Mouse (Mus musculus) erythroblast, adult 5-6 weeks (primary cell): Measurements from ENCODE around the gene Spindoc. TPM values are rescaled to one million over a fixed set of nuclear protein-coding genes. Genes with fewer than 3 reads are reported as not detected.
"Not testable (repeated sequence)": the region's sequence is repeated elsewhere in the genome, so short reads cannot be mapped to it uniquely, and the experiment has no call there.

Experiments
- ATAC-seq: replicated peaks from 2 replicates; pipeline ENCODE4 v1.8.0; 2016; ENCODE audit warnings: moderate number of reproducible peaks, mild to moderate bottlenecking, moderate TSS enrichment, inconsistent platforms; ENCODE audit not compliant: poor library complexity, low FRiP score, severe bottlenecking
- total RNA-seq, 2 experiments: library from RNA; stranded (forward) in 1 of 2; stranded (reverse) in 1 of 2; fragments of 150-400 nt in 1 of 2; fragments of 200-764, 138-1000 nt in 1 of 2; gene quantifications; 2 replicates each; pipeline versions ENCODE4 v1.2.3 to v1.2.4; 2015 to 2017; ENCODE audit warnings: low replicate concordance in 2 of 2

The Spindoc gene
- total RNA-seq, 2 experiments from 2014 or later = 0.09 to 7.5 TPM

DNA sequence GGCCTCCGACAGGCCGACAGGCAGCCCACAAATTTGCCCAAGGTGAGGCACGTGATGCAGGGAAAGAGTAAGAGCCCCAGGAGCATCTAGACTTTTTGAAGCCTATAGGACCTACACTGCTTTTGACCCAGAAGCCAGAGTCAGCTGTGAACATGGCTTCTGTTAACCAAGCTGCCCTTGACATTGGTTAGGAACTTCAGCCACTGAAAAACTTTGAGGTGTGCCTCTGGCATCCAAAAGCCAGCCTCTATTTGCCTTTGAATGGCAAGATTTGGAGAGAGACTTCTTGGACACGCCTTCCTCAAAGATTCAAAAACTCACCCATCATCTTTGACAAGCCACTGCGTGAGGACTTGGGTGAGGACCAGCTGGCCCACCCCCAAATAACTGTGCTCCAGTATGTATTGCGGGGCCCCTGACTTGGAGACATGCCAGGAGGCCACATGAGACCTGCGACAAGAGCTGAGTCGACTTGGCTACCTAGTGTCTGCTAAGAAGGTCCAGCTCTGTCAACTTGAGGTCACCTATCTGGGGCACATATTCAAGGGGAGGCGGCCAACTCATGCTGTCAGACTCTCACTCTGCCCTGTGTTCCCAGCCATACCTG is 21.9 kb upstream of the Spindoc start:
- ATAC-seq = no peak

DNA sequence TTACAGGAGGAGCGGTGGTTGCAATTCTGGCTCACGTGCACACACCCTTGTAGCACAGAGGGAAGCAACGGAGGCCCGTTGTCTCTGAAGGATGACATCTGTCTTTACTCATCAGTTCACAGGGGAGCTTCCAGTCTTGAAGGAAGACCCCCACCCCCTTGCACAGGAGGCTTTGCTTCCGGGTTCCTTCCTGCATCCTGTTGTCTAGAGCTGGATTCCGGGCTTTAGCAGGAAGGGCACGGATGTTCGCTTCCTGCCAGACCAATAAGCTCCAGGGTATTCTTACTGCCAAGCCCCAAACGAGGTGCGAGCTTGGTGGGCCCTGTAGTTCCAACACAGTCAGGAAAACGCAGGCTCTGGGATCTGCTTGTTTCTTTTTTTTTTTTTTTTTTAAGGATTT is 17.8 kb upstream of the Spindoc start:
- ATAC-seq = no peak

DNA sequence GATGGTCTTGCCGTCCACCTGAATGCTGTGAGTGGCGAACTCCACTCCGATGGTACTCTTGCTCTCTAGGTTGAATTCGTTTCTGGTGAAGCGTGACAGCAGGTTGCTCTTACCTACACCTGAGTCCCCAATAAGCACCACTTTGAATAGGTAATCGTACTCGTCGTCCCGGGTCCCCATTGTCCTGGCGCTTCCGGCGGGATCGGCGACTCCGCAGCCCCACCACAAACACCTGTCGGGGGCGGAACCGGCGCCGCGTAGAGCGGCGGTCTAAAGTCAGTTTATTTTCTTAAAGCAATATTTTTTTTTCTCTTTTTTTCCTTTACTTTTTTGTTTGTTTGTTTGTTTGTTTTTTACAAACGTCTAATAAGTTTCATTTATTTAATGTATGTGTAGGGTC is 16.1 kb upstream of the Spindoc start:
- peak; percentile 66 for ATAC-seq

DNA sequence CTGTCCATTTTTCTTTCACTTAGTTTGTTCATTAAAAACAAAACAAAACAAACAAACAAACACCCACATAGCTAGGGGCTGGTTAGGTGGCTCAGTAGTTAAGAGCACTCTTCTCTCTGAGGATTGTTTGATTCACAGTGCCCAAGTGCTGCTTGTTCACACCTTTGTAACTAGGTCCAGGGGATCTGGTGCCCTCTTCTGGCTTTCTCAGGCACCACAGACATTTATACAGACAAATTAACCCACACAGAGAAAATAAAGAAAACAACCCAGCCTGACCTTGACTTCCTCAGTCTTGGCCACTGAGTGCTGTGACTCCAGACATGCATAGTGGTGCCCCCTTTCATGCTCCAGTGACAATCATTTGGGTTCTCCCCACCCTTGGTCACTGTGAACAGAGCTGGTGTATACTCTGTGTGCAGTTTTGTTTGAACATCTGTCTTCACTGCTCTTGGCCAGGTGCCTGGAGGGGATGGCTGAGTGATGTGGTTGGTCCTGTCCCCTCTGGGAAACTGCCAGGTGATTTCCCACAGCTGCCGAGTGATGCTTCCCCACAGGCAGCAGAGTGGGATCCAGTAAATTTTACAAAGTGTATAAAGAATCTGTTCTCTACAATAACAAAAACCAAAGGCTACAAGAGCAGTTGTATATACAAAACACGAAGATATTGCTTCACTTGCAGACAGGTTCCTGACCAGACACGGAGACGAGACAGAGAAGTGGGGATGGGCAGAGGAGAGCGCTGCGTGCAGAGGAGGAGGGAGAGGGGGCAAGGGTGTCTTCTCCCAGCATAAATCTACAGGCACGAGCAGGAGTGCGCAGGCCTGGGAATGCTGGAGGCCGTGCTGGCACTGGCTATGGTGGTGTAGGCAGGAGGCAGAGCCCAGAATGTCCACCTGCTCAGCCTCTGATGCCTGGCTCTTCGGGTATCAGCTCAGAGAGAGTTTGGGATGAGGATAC is 14.4 kb upstream of the Spindoc start:
- ATAC-seq = 0 out of 2 replicates have a peak, but pooled peaks have one; percentile 45

DNA sequence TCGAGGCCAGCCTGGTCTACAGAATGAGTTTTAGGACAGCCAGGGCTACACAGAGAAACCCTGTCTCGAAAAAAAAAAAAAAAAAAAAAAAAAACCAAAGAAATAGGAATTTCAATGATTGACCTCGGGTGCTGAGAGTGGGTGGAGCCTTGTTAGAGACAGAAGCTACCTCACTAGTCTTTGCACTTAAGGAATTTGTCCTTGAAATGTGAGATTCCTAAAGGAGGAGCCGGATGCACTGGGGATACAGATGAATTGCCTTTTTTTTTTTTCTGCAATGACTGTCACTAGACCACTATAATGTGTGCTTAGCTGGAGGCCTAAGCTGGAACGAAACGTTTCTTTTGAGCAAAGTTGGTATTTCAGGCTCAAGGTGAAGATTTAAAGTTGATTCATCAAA is 5.7 kb upstream of the Spindoc start:
- ATAC-seq = no peak

DNA sequence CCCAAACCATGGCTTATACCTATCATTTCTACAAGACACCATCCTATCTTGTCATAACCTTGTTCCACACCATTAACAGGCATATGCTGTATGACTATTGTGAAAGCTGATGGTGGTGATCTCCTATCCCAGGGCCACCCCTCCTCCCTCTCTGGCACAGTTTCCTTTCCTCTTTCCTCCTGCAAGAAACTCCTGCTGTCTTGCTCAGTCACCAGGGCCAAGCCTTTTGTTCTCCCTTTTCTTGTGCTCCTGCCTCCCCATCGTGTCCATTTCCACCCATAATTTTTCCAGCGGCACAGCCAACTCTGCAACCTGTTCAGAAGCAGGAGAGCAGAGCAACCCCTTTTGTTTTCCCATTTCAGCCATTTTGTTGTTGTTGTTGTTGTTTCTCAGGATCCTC is 3.2 kb upstream of the Spindoc start:
- no peak for ATAC-seq

DNA sequence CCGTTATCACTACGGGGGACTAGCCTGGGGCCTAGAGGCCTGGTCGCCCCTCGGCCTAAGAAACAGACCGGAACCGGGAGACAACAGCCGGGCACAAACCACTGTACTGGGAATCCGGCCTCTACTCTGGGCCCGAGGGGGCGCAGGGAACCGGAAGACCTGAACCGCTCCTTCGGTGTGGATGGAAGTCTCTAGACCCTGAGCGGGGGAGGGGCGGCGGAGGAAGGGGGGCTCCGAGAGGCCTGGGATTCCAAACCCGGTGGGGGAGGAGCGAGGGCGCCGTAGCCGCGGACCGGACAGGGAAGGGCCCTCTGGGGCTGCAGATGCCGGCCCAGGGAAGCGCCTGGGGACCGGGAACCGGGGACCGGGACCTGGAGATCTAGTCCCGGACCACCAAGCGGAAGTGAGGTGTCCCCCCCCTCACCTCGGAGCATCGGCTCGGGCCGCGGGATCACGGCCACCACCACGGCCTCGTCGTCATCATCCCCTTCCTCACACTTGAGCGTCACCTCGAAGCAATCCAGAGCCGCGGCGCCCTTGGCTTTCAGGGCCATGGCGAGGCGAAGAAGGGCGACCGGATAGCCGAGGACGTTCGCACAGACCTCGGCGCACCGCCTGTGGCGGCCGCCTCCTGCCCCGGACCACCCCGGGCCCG is 419 bp downstream of the Spindoc start:
- peak; percentile 51 for ATAC-seq

DNA sequence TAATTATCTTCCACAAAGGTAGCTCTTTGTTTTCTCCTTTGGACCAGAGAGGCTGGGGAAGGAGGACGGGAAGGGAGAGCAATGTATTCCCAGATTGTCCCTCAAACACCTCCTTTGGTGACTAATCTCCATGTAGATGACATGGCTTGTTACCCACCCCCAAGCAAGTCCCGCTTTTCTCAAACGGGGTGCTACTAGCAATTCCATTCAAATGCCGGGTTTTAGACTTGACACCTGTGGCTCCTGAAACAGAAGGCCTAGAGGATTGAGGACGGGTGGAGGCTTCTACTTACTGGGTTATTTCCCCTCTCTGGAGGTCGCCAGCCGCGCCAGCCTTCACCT is 917 bp downstream of the Spindoc start:
- no peak for ATAC-seq

DNA sequence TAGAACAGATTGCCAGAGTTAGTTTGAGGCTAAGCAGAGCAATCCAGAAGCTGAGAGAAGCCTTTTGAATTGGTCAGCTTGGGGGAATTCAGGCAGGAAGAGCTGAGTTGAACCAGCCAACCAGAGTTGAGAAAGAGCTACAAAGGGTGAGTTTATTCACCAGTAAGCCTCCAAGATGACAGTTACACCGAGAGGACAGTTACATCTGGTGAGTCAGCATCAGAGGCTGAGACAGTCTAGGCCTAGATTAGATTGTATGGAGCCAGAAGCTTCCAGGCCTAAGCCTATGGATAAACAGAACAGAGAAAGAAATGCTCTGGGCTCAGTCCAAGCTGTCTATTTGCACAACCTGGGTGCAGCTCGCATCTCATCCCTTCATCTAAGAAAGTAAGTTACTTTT is 5.2 kb downstream of the Spindoc start:
- no peak for ATAC-seq

DNA sequence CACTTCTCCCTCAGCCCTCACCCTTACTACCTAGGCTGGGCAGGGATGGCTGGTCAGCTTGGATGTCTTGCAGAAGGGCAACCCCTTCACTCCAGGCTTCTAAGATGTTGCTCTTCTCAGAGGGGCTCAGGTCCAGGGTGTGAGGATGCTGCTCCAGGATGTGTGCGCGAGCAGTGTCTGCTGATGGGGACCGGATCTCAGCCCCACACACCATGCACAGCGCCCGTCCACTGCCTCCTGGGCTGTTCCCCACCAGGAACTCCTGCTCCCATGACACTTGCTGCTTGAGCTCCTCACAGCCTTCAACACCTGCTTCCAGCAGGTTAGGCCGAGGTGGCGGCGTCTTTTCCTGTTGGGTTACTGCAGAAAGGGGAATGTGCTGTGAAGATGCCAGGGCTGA is 8.3 kb downstream of the Spindoc start:
- 0 out of 2 replicates have a peak, but pooled peaks have one; percentile 23 for ATAC-seq

DNA sequence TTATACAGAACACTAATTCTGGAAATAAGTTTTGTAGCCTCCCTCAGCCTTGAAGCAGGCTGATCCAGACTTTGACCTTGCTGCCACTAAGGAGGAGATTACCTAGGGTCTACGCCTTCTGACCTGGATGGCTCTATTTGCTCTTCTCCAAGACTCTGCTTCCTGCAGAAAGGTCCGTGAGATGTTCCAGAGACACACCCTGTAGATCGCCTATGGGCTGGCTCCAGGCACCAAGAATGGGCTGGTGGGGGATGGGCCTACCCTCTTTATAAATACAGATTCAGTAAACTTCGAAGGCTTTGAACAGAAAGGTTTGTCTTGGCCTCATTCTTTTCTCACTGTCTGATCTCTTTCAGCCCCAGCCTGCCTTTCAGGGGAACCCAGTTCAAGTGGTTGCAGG is 13.3 kb downstream of the Spindoc start:
- not testable (repeated sequence) for ATAC-seq

DNA sequence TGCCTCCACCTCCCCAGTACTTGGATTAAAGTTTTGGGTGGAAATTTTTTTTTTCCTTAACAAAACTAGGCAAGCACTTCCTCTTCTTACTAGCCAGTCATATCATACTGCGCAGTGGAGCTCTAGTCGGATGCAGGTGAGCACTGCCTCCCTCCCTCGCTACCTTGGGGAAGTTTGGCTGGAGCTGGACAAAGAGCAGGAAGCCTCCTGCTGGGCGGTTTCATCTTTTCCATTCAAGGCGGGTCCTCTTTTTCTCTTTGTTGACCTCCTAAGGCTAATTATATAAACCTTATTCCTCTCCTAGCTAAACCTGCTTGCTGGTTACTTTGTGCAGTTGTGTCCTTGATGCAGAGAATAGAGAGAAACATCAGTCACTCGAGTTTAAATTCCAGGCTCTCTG is 29.2 kb downstream of the Spindoc start:
- no peak for ATAC-seq

DNA sequence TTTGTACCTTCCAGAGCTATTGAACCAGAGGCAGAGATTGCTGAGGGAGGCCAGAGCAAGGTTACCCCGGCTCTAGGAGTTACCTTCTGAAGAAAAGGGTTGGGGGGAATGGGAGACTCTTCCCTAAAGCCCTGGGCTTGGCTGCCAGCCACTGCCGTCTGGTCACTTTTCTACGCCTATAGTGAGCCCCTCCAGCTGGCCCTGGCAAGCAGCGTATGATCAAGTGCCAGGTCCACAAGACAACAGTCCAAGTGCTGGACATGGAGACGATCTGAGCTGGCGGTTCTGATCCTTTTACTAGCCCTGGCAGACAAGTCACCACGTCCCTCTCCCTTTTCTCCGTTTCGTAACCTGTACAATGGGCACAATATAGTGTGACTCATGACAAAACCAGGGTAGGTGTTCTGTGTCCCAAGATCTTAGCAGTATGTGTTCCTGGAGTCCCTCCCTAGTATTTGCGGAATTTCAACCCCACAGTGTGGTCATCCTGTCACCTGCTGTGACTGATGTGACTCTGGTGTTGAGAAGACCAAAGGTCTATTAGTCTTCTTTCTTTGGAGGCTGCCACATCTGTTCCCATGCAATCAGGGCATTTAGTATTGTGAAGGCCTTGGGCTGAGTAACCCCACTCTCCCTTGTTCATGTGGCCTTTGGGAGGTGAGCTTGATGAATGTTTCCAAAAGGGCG is 29.8 kb downstream of the Spindoc start:
- ATAC-seq = no peak

DNA sequence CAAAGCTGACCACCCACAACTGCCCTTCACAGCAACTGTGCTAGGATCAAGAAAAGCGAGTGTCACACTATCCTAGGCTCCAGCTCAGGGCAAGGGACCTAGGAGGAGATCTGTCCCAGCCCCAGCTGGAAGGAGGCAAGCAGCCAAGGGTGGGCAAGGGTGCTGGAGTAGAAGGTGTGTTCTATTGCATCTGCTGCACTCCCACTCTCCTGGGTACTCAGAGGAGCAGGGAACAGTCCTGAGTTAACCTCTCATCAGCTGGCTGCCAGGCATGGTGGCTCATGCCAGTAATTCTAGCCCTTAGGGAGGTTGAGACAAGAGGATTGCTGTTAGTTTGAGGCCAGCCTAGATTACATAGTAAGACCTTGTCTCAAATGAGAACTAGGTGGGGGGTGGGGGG is 32.8 kb downstream of the Spindoc start:
- ATAC-seq = no peak

DNA sequence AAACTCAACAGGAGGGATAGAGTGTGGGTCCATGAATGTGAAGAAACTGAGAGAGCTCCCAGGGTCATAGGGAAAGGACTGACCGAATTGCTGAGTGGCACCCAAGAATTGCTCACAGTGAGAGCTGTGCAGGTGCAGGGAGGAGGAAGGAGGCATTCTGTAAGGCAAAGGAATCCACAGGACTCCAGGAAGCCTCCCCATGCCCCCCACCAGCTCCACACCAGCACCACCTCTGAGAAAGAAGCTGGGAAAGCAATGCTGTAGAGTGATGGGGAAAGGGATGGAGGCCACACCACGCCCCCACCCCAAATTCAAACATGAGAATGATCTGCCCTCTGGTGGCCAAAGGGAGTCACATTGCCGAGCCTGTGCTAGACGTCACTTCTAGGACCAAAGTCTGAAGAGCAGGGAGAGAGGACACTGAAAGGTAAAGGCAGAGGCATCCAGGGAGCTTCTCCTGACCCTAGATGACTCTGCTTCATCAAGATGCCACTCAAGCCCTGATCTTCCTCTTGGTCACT is 37.5 kb downstream of the Spindoc start:
- no peak for ATAC-seq

DNA sequence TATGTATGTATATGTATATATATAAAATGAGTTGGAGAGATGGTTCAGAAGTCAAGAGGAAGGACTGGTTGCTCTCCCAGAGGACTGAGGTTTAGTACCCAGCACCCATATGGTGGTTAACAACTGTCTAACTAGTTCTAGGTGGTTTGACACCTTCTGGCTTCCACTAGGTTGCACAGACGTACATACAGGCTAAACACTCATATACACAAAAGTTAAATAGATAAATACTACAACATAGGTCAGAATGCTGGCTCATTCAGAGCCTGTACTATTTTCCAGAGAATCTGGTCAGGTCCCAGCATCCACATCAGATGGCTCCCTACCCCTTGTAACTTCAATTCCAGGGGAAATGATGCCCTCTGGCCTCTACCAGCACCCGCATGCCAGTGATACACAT is 40.1 kb downstream of the Spindoc start:
- ATAC-seq = no peak

DNA sequence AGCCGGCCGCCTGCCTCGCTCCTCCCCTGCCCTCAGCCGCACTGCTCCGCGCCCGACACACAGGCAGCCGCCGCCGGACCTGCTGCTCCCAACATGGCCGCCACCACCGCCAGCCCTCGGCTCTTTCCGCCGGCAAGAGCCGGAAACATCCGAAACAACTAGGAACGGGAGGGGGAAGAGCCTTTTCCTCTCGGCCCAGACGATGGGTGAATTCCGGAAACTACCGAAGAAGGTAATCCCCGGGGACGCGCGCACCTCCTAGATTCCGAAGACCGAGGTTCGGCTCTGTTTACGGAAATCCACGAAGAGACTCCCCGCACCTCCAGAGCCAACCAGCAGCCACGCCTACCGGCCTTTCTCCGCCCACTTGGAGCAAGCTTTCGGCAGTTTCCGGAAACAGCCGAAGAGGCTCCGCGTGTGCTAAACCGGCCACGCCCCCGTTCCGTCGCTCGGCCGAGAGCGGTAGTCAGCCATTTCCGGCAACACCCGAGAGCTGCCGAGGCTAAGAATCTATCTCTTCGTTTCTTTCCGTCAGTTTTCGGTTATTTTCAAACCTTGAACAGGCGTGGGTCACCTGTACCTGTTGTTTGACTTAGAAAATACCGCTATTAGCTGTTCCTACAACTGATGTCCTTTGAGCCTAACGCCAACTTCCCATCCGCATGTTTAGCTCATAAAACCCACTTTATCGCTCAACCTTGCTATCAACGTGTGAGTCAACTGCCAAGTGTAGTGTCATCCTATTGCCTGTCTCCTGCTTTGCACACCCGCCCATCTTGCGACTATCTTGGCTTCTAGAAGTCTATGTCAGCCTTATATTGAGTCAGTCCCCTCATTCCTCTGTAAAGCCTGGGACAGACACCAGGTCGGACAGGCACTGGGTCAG is 41.0 kb downstream of the Spindoc start, which contains the start of gene Mark2:
Mark2 (minus strand) TSS at position 349 of the 886 bp plus-strand sequence.
- ATAC-seq = peak; percentile 82

DNA sequence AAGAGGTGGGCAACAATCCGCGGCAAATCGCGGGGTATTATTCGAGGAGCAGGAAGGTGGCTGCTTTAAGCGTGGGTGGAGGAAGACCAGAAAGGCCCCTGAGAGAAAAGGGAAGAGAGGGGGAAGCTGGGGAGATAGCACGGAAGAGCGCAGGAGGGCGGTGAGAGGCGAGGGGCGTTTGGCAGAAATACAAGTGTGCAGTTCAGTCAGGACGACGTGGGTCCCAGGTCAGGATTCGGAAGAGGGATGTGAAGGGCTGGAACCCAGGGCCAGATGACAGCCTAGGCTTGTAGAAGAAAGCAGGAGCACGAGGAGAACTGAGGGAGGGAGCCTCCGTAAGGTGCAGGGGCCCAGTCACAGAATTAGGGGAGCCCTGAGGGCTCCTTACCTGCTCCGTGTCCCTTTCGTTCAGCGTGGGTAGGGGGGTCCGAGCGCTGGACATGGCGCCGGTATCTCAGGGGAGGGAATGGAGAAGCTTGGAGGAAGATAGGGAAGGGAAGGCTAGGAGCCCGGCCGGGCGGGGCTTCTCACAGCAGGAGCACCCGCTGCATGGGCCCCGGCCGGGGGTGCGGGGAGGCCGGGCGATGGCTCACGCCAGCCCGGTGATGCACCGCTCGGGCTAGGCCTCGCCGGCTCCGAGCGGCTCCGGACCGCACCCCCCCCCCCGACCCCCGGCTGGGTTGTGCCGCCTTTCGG is 41.9 kb downstream of the Spindoc start:
- ATAC-seq = peak; percentile 28
